Mouse (Mus musculus) telencephalon, adult 2 months (tissue): ENCODE results near the gene Vim.
"Not testable (repeated sequence)": the region's sequence is repeated elsewhere in the genome, so short reads cannot be mapped to it uniquely, and the experiment has no call there.

ENCODE experiments used
- DNase-seq: peaks from one replicate; pipeline ENCODE4 v3.0.0-alpha.2; 2011; ENCODE audit warnings: low read depth, low spot score

Vim gene

DNA sequence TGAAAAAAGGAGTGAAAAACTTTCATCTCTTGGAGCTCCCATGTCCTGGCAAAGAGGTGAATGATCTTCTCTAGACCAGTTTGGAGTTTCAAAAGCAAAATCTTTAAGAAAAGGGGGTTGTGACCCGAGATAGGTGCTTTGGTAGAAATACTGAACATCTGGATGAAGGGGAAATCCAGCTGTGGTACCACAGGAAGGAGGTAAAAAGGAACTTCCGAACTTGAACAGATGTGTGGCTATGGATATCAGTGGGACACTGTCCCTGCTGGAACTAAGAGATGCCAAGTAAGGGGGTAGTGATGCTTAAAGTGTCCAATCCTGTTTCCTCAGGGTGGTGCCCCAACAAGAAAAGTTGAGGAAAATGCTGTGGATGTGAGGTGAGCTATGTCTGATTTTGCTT lies 3.6 kb upstream of the Vim start:
- no peak for DNase-seq

DNA sequence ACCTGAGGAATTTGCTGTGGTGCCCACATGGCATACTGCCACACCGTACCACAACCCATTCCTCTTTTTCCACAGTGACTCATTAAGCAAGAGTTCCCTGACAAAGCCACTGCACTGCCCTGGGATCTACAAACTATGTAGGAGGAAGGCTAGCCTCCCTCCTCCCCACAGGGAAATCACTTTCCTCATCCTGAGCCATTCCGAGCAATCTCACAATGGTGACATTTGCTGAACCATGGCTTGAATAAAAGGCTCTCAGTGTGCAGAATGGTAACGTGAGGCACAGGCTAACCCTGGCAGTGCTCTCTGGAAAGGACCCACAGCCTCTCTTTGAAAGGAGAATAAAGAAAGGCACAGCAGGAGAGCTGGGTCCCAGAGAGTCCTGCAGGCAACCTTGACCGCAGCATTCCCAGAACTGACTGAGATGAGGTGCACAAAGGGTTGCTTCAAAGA lies 1.6 kb upstream of the Vim start:
- no peak for DNase-seq

DNA sequence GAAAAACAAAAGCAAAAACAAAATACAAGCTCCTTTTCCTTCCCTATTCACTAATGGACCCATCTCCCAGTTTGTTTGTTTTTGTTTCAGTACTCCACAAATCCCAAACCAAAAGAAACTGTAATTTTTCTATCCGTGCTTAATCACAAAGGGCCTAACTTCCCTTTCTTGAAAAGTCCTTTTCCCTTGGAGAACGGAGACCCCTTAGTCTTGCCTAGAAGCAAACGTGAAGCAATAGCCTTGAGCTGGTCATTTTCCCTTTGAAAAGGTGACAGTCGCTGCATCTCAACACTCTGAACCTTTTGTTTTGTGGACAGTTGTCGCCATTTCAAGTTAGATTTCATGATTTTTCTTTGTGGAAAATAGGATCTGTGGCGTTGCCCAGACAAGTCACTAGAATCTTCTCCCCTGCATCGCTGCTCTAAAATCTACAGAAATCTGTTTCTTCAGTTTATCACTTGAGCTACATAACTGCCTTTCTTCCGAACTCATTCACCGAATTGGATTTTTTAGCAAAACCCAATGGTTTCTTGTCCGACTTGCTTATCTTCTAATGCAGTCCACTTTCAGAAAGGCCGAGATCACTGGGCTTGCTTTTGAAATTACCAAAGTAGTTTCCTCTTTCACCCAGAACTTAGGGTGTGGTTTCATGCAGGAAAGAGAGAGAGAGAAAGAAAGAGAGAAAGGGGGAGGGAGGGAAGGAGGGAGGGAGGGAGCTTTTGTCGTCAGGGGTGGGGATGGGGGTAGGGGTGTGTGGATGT lies 900 bp upstream of the Vim start:
- no peak for DNase-seq

DNA sequence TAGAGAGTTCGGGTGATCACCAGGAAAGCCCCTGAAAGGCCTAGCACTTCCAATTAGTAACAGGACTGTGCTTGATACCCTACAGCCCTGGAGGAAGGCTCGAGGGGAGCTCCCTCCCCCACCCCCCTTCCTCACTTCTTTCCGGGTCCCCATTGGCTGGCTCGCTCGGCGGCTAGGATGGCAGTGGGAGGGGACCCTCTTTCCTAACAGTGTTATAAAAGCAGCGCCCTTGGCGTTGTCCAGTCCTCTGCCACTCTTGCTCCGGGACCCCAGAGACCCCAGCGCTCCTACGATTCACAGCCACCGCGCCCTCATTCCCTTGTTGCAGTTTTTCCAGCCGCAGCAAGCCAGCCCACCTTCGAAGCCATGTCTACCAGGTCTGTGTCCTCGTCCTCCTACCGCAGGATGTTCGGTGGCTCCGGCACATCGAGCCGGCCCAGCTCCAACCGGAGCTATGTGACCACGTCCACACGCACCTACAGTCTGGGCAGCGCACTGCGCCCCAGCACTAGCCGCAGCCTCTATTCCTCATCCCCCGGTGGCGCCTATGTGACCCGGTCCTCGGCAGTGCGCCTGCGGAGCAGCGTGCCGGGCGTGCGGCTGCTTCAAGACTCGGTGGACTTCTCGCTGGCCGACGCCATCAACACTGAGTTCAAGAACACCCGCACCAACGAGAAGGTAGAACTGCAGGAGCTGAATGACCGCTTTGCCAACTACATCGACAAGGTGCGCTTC lies 506 bp downstream of the Vim start:
- no peak for DNase-seq

DNA sequence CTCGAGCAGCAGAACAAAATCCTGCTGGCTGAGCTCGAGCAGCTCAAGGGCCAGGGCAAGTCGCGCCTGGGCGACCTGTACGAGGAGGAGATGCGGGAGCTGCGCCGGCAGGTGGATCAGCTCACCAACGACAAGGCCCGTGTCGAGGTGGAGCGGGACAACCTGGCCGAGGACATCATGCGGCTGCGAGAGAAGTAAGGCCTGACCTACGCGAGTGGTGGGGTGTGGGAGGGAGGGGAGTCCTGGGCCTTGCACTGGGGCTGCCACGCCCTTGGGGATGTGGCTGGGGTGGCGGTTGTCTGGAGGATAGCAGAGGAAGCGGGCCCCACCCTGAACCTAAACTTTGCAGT lies 1.0 kb downstream of the Vim start:
- DNase-seq, result no peak

DNA sequence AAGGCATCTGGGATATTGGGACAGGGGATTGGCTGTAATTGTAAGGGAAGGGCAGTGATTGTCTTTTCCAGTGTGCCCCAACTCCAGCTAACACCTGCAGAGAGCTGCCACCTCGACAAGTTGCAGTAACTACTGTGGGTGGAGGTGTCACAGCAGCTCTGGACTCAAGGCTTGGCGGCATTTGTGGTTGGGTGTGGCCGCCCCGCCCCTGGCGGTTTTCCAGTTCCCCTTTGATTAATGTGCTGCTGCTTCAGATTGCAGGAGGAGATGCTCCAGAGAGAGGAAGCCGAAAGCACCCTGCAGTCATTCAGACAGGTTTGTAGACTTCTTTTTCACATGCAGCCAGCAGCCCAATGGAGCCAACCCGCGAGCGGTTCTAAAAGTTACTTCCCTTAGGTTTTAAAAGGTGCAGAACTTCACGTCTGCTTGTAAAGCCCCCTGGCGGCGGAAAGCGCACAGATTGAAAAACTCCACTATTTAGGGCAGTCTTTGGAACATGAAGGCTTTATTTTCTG lies 1.6 kb downstream of the Vim start:
- DNase-seq, result no peak

DNA sequence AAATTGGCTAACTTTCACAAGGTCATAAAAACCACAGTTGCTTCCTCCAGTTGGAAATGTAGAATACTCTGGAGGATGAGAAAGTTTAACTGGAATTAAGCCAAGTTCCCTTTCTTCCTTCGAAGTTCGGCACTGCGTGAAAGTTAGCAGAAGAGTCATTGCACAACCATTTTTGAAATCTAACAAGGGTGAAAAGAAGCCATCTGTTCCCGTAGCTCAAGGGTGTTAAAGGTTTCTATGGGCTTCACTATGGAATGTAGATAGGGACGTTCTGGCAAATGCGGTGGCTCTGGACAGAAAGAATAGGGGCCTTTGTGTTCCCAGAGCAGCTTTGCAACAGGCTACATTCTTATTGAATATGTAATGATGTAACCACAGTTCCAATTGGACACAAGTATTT lies 2.2 kb downstream of the Vim start:
- no peak for DNase-seq

DNA sequence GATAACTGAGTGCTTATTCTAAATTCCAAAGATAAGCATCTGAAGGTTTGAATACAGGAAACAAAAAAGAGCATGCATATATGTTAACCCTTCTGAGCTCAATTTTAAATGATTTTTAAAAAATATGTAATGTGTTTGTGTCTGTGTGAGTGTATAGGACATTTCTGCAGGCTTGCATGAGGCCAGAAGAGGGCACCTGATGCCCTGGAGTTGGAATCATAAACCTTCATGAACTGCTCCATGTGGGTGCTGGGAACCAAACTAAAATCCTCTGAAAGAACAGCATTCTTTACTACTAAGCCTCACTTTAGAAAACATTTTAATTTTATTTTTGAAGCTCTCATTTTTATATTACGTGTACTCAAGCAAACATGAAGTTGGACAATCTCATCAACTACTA lies 3.7 kb downstream of the Vim start:
- no peak for DNase-seq

DNA sequence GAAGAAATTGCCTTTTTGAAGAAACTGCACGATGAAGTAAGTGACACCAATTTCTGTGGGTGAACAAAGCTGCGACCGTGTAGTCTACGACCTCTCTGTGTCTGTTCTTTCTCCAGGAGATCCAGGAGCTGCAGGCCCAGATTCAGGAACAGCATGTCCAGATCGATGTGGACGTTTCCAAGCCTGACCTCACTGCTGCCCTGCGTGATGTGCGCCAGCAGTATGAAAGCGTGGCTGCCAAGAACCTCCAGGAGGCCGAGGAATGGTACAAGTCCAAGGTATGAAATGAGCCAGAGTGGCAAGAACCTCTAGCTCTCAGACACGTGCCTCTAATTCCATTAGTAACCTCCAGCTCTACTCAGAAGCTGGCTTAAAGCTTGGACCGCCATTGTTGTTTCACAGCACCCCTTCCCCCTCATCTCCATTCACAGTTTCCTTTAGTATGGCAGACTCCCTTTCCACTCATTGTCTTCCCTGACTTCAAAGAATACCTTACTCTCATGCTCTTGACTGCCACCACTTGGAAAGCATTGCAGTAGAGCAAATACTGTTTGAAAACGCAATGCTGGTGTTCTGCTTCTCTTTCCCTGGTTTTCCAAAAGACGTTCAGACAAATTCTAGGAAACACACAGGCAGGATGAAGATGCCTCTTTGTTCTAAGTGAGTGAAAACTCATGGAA lies 4.9 kb downstream of the Vim start:
- no peak for DNase-seq

DNA sequence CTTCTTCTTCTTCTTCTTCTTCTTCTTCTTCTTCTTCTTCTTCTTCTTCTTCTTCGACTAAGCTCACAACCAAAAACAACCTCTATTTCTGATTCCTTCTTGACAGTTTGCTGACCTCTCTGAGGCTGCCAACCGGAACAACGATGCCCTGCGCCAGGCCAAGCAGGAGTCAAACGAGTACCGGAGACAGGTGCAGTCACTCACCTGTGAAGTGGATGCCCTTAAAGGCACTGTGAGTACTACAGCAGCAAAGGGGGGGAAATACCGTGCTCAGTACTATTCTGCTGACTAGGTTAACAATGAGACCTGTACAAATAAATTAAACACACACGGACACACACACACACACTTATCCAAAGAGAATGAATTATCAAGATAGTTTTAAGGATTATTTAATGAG lies 5.6 kb downstream of the Vim start:
- DNase-seq, result no peak

DNA sequence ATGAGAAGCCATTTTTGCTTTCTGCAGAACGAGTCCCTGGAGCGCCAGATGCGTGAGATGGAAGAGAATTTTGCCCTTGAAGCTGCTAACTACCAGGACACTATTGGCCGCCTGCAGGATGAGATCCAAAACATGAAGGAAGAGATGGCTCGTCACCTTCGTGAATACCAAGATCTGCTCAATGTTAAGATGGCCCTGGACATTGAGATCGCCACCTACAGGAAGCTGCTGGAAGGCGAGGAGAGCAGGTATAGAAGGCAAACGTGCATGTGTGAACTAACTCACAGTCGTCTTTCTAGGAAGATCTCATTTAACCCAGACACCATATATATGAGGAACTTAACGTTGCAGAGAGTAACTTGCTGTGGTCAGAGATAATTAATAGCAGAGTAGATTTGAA lies 6.3 kb downstream of the Vim start:
- no peak for DNase-seq

DNA sequence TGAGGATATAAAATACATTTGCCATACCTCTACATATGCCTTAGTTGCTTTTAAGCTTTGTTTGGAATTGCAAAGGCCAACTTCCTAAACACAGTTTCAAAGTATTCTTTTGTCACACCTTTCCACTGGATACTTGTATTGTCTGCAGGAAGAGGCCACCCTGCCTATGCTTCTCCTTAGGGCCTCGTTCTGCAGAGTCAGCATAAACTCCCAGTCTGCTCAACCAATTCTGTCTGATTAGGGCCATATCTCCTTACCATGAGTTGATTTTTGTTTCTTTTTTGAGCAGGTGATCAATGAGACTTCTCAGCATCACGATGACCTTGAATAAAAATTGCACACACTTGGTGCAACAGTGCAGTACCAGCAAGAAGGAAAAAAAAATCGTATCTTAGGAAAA lies 8.5 kb downstream of the Vim start:
- DNase-seq, result no peak

DNA sequence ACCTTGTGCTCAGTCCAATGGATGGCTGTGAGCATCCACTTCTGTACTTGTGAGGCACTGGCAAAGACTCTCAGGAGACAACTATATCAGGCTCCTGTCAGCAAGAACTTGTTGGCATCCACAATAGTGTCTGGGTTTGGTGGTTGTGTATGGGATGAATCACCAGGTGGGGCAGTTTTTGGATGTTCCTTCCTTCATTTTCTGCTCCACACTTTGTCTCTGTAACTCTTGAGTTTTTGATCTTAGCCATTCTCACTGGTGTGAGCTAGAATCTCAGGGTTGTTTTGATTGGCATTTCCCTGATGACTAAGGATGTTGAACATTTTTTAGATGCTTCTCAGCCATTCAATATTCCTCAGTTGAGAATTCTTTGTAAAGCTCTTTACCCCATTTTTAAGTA lies 10.0 kb downstream of the Vim start:
- DNase-seq, result not testable (repeated sequence)

DNA sequence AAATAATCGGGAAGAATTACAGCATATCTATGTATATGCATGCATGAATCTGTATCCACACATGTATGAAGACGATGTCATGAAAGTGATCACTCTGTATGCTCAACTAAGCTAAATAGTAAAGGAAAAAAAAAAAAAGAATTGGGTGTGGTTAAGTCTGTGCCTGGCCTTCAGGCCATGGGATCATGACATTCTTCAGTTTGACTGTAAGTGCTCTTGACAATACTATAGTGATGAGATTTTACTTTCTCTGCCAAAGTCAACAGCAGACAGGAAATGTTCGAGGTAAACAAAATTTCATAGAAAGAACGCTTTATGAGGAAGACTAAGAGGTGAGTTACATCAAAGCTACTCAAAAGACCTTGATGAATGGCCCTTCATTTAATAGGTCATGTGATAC lies 19.6 kb downstream of the Vim start:
- no peak for DNase-seq

DNA sequence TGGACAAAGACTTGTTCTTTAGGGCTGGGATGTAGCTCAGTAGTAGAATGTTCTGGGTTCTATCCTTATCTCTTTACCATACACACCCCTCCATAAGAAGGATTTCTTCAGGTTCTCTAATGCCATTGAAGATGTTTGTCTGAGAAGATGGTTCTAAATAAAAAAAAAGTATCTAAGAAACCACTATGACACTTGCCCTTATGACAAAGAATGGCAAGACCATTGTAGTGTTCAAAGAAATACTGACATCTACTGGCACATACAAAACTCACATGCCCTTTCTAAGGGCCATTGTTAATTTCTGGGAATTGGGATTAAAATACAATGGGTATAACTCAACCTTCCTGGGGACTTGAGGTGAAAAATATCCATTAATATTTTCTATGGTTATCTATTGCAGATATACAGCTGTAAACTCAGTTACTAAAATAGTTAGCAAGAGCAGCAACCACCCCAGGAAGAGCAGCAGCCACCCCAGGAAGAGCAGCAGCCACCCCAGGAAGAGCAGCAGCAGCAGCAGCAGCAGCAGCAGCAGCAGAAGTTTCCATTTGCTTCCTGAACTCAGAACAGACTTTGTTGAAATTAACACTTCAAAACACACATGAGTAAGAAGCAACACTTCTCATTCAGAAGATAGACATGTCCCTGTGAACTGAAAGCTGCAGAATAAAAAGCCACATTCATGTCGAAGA lies 23.4 kb downstream of the Vim start:
- DNase-seq, result no peak

DNA sequence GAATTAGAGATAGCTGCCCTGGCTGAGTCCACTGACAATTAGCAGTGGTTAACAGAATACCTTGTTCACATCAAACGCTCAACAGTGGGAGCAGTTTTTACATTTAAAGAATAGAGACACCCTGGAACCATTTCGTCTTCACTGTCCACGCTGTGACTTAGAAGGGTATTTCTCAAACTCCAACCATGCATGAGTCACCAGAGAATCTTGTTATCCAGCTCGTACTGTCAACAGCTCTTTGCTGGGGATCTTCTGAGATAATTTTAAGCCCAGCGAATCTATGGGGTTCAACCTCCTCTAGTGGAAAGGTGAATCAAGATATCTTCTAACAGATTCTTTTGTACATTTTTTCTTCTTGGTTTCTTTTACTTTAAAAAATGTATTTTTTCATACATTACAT lies 24.4 kb downstream of the Vim start:
- DNase-seq, result no peak

DNA sequence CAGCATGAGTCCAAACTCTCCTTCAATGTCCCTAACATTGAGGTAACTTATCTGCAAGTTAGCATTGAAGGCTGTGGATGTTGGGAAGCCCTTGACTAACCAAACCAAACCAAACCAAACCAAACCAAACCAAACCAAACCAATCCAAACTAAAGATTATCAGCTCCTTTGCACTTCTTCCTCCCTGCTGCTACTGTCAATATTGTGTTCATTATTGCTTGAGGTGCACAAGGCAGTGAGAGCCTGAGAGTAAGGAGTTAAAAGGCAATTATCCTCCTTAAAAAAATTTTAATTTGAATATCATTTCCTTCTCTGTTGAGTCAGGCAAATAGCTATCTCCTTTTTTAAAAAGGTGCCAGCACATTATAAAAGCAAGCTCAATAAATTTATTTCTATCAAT lies 29.4 kb downstream of the Vim start:
- DNase-seq, result no peak

DNA sequence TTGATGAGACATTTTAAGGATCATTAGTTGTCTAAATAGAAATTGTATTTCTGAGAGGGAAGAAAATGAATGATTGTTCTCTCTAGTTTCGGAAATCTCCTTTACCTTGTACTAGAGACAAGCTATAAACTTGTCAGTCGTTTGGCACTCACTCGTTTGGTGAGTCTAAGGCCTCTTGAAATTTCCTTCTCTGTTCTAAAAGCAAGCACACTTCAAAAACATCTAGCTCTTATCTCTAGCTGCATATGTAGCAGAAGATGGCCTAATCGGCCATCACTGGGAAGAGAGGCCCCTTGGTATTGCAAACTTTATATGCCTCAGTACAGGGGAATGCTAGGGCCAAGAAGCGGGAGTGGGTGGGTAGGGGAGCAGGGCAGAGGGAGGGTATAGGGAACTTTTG lies 29.9 kb downstream of the Vim start:
- DNase-seq, result not testable (repeated sequence)

DNA sequence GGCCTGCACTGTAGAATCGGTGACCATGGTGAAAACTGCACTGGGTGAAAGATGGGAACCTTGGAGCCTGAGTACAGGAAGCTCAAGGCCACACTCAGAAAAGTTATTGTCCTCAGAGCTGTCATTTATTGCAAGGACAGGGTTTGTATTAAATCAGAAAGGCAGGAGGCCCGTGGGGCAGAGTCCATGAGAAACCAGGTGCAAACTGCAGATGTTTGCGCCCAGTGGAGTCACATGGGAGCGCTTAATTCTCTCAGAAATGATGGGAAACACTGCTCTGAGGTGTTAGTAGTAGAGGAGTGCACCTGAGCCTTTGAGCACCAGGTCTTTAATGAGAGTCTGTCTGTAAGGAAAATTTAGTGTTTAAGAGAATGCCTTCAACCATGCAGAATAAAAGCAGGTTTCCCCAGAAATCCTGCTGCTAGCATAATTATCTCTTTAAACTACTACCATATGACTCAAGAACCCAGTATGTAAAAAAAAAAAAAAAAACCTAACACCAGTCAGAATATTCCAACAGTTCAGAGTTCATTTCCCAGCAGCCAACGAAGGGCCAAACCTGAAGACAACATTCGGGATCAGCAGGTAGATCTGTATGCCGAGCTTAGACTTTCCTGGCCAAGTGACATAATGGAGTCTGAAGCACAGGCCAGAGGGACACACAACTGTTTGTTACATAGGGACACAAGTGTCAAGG lies 56.6 kb downstream of the Vim start:
- no peak for DNase-seq
